Mouse (Mus musculus): Measurements from ENCODE around the gene Ehbp1.

Ehbp1 gene

GRCm38 (mm10) chr11:22276656-22277055 is 65.4 kb downstream of the Ehbp1 start:
- no peak for DNase-seq

GRCm38 (mm10) chr11:22274144-22274543 is 67.9 kb downstream of the Ehbp1 start:
- DNase-seq = no peak

- no peak for DNase-seq
These were observed 68.7 kb downstream of the Ehbp1 start for GRCm38 (mm10) chr11:22273378-22273777.

GRCm38 (mm10) chr11:22271889-22272288 is 70.2 kb downstream of the Ehbp1 start:
- DNase-seq = no peak

- DNase-seq = no peak
These were observed 72.4 kb downstream of the Ehbp1 start for GRCm38 (mm10) chr11:22269643-22270042.

- no peak for DNase-seq
These were observed 72.9 kb downstream of the Ehbp1 start for GRCm38 (mm10) chr11:22269173-22269572.

- DNase-seq = no peak
These were observed 75.1 kb downstream of the Ehbp1 start for GRCm38 (mm10) chr11:22267014-22267413.

- no peak for DNase-seq
These were observed 86.7 kb downstream of the Ehbp1 start for GRCm38 (mm10) chr11:22255418-22255817.

GRCm38 (mm10) chr11:22249363-22249762 is 92.7 kb downstream of the Ehbp1 start:
- DNase-seq = no peak

- no peak for DNase-seq
These were observed 94.4 kb downstream of the Ehbp1 start for GRCm38 (mm10) chr11:22247736-22248135.

- no peak for DNase-seq
These were observed 95.0 kb downstream of the Ehbp1 start for GRCm38 (mm10) chr11:22247069-22247468.

GRCm38 (mm10) chr11:22235558-22235957 is 106.5 kb downstream of the Ehbp1 start:
- no peak for DNase-seq

- peak; percentile 35 to 40 for DNase-seq
These were observed 107.4 kb downstream of the Ehbp1 start for GRCm38 (mm10) chr11:22234739-22235138.

GRCm38 (mm10) chr11:22230906-22231305 is 111.2 kb downstream of the Ehbp1 start:
- DNase-seq = peak in 1 of 2 experiments; percentile 28

- peak; percentile 43 to 62 for DNase-seq
These were observed 116.5 kb downstream of the Ehbp1 start for GRCm38 (mm10) chr11:22225619-22226018.

- DNase-seq = no peak
These were observed 123.9 kb downstream of the Ehbp1 start for GRCm38 (mm10) chr11:22218222-22218621.

- DNase-seq = no peak
These were observed 125.2 kb downstream of the Ehbp1 start for GRCm38 (mm10) chr11:22216941-22217340.

GRCm38 (mm10) chr11:22206611-22207010 is 135.5 kb downstream of the Ehbp1 start:
- peak; percentile 33 to 58 for DNase-seq

GRCm38 (mm10) chr11:22206191-22206590 is 135.9 kb downstream of the Ehbp1 start:
- no peak for DNase-seq

GRCm38 (mm10) chr11:22203413-22203812 is 138.7 kb downstream of the Ehbp1 start:
- DNase-seq = no peak

GRCm38 (mm10) chr11:22201125-22201524 is 141.0 kb downstream of the Ehbp1 start:
- no peak for DNase-seq

- DNase-seq = no peak
These were observed 142.2 kb downstream of the Ehbp1 start for GRCm38 (mm10) chr11:22199881-22200280.

- no peak for DNase-seq
These were observed 143.7 kb downstream of the Ehbp1 start for GRCm38 (mm10) chr11:22198406-22198805.

- no peak for DNase-seq
These were observed 144.2 kb downstream of the Ehbp1 start for GRCm38 (mm10) chr11:22197935-22198334.

- no peak for DNase-seq
These were observed 145.3 kb downstream of the Ehbp1 start for GRCm38 (mm10) chr11:22196776-22197175.

- no peak for DNase-seq
These were observed 147.5 kb downstream of the Ehbp1 start for GRCm38 (mm10) chr11:22194607-22195006.

Measured in cerebellum, postnatal 14 days (tissue).